In the genomic region with DNA sequence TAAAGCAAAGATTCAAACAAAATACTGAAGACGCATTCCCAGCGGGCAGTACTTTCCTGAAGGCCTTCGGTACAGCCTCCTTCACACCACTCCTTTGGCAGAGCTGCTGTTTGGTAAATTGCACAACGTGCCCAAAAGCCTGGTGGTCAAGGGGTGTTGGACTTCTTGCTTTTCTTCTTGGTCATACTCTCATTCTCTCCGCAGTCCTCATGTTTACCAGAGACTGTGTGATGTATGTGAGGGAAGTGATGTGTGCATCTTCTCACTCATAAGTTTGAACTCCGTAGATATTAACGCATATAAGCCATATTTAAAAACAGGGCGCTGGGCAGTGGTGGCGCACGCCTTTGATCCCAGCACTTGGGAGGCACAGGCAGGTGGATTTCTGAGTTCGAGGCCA, we compare ENCODE assay signal across 9 mouse cellular contexts. TPM values are rescaled to one million over a fixed set of nuclear protein-coding genes. Genes with fewer than 3 reads are reported as not detected.
DNase-seq lines count a peak whose midpoint lies in the region; ATAC-seq and TF ChIP-seq lines count a peak whose summit lies in the region.
"Had no signal": no experiment of that assay in that cellular context is flagged by ENCODE, and none has a peak within 500 bp of the region (broad histone marks: within the 10 kb centered on the region; RNA-seq: fewer than 3 reads in every experiment).

No protein-coding gene starts in this region.

- intact Hi-C loops in heart, postnatal 36 days (cut with DNase I), result loop anchor here (2.0 kb wide), 1 partner anchor 26 kb away; no protein-coding TSS in a partner anchor

- H3K79me2 ChIP-seq in MEL (ENCODE audit: control insufficient read depth, insufficient read depth, low read length, poor library complexity), result peaks cover 33% of the 10 kb centered on the region

- no peaks in the 10 kb centered on the region for H3K9me3 ChIP-seq in heart, embryonic 12.5 days (replicated peaks)
- no peaks in the 10 kb centered on the region for H3K9me3 ChIP-seq in MEL (replicated peaks; ENCODE audit: insufficient read depth, low read length)
- H3K9me3 ChIP-seq in hindbrain, embryonic 13.5 days, result no peaks in the 10 kb centered on the region
- no peaks in the 10 kb centered on the region for H3K9me3 ChIP-seq in midbrain, embryonic 12.5 days

- no peak for TF ChIP-seq POLR2A in MEL (IDR thresholded peaks at IDR 0.05; ENCODE audit: control insufficient read depth in 1 of 2, insufficient read depth in 1 of 2, low read depth in 1 of 2, low read length in 2 of 2, poor library complexity in 1 of 2)

- no peaks in the 10 kb centered on the region for H3K36me3 ChIP-seq in heart, embryonic 12.5 days
- H3K36me3 ChIP-seq in MEL (ENCODE audit: control insufficient read depth in 1 of 2, insufficient read depth in 2 of 2, low read length in 2 of 2), result peaks cover 11 to 44% of the 10 kb centered on the region in 2 experiments
- H3K36me3 ChIP-seq in hindbrain, embryonic 13.5 days, result no peaks in the 10 kb centered on the region
- H3K36me3 ChIP-seq in midbrain, embryonic 12.5 days, result no peaks in the 10 kb centered on the region

- TF ChIP-seq EP300 in MEL (IDR thresholded peaks at IDR 0.05; ENCODE audit: low read depth in 1 of 2, low read length in 2 of 2), result no peak

- H3K4me1 ChIP-seq in heart, embryonic 12.5 days (replicated peaks), result peaks cover 34% of the 10 kb centered on the region
- peaks cover 12 to 44% of the 10 kb centered on the region in 2 experiments for H3K4me1 ChIP-seq in MEL (ENCODE audit: control insufficient read depth in 1 of 2, insufficient read depth in 2 of 2, low read length in 2 of 2)
- peaks cover 48% of the 10 kb centered on the region for H3K4me1 ChIP-seq in hindbrain, embryonic 13.5 days (replicated peaks)
- peaks cover 47% of the 10 kb centered on the region for H3K4me1 ChIP-seq in midbrain, embryonic 12.5 days

- no peak overlapping the region for H3K27ac ChIP-seq in heart, embryonic 12.5 days (ENCODE audit: poor library complexity, severe bottlenecking)
- H3K27ac ChIP-seq in MEL (ENCODE audit: control insufficient read depth, low read depth, low read length), result no peak overlapping the region
- peak overlapping the region; percentile 99 for H3K27ac ChIP-seq in hindbrain, embryonic 13.5 days
- peak overlapping the region; percentile 99 for H3K27ac ChIP-seq in midbrain, embryonic 12.5 days (replicated peaks)

- H3K27me3 ChIP-seq in heart, embryonic 12.5 days (replicated peaks), result no peaks in the 10 kb centered on the region
- H3K27me3 ChIP-seq in MEL (ENCODE audit: control insufficient read depth in 1 of 2, insufficient read depth in 2 of 2, low read length in 2 of 2), result no peaks in the 10 kb centered on the region
- H3K27me3 ChIP-seq in hindbrain, embryonic 13.5 days, result no peaks in the 10 kb centered on the region
- no peaks in the 10 kb centered on the region for H3K27me3 ChIP-seq in midbrain, embryonic 12.5 days
- H3K27me3 ChIP-seq: CH12.LX had no signal

- H3K9ac ChIP-seq in heart, embryonic 12.5 days, result peak overlapping the region; percentile 90; the same call in 1 of the 2 replicates
- H3K9ac ChIP-seq in MEL (ENCODE audit: control insufficient read depth, low read depth, low read length, poor library complexity, severe bottlenecking), result peak overlapping the region; percentile 83
- peak overlapping the region; percentile 82 for H3K9ac ChIP-seq in hindbrain, embryonic 13.5 days
- peak overlapping the region; percentile 96 for H3K9ac ChIP-seq in midbrain, embryonic 12.5 days (replicated peaks)

- TF ChIP-seq CTCF in MEL (IDR thresholded peaks at IDR 0.05 in 2 of 3, conservative IDR thresholded peaks at IDR 0.05 in 1 of 3; ENCODE audit: control insufficient read depth in 1 of 3, insufficient read depth in 1 of 3, low read depth in 2 of 3, low read length in 3 of 3, poor library complexity in 1 of 3, severe bottlenecking in 1 of 3), result no peak

- H3K4me3 ChIP-seq in heart, embryonic 12.5 days, result peak overlapping the region; percentile 96; the same call in 1 of the 2 replicates
- no peak overlapping the region; a peak in 2 of 4 replicates for H3K4me3 ChIP-seq in MEL (ENCODE audit: control insufficient read depth in 1 of 2, insufficient read depth in 1 of 2, low read depth in 2 of 2, low read length in 2 of 2)
- peak overlapping the region; percentile 93 for H3K4me3 ChIP-seq in hindbrain, embryonic 13.5 days
- peak overlapping the region; percentile 81 for H3K4me3 ChIP-seq in midbrain, embryonic 12.5 days

- 78% methylated on average over 11 of the region's 11 CpGs for WGBS in heart, embryonic 12.5 days
- 76% methylated on average over 11 of the region's 11 CpGs for WGBS in hindbrain, embryonic 13.5 days
- 72% methylated on average over 11 of the region's 11 CpGs for WGBS in midbrain, embryonic 12.5 days

- no peak for ATAC-seq in heart, embryonic 12.5 days (ENCODE audit: insufficient number of reproducible peaks, low FRiP score)
- no peak for ATAC-seq in hindbrain, embryonic 13.5 days (ENCODE audit: low FRiP score)
- ATAC-seq in midbrain, embryonic 12.5 days (ENCODE audit: low FRiP score, low read depth), result no peak

- H3K4me2 ChIP-seq in heart, embryonic 12.5 days, result peak overlapping the region; percentile 92
- H3K4me2 ChIP-seq in hindbrain, embryonic 13.5 days, result peak overlapping the region; percentile 84
- H3K4me2 ChIP-seq in midbrain, embryonic 12.5 days (replicated peaks), result peak overlapping the region; percentile 79

- no peak for TF ChIP-seq RAD21 in MEL (IDR thresholded peaks at IDR 0.05; ENCODE audit: low read depth, low read length)

- DNase-seq in heart, postnatal 36 days, result no peak
- DNase-seq in MEL (ENCODE audit: low read depth, low spot score), result no peak
- no peak for DNase-seq in adrenal gland, postnatal 14 days
- no peak for DNase-seq in thymus, postnatal 25 days
- no peak for DNase-seq in left cerebral cortex, adult 9 months (ENCODE audit: low spot score in 2 of 2)

TF ChIP-seq in MEL, 35 proteins besides CTCF, POLR2A, EP300 and RAD21:
- TF ChIP-seq ZNF384 (IDR thresholded peaks at IDR 0.05; ENCODE audit: low read depth, low read length) (no peak), TBP (IDR thresholded peaks at IDR 0.05; ENCODE audit: low read depth, low read length) (no peak), GATA1 (IDR thresholded peaks at IDR 0.05; ENCODE audit: low read depth, low read length) (no peak), ZKSCAN1 (IDR thresholded peaks at IDR 0.05; ENCODE audit: low read depth, low read length) (no peak), TAL1 (IDR thresholded peaks at IDR 0.05; ENCODE audit: low read length) (no peak), MXI1 (IDR thresholded peaks at IDR 0.05; ENCODE audit: low read depth, low read length) (no peak)

RNA-seq across cellular contexts. Expression of a gene that starts 0.9 kb away (rescaled TPM):
- 178 and 189 TPM in 2 replicates for polyA plus RNA-seq in heart, embryonic 12.5 days (2016; fragmentation: Nextera tagmentation; extraction: Ambion mirVana)
- 10 to 100 TPM; 37.1 to 45.6 TPM for total RNA-seq in heart, postnatal 36 days (2021)
- 129 and 142 TPM in 2 replicates for total RNA-seq in MEL (2012; rRNA removed)
- 100 to 1,000 TPM; 222 to 361 TPM for polyA plus RNA-seq in MEL (2012; ENCODE audit: insufficient read depth in 1 of 2, insufficient read length in 2 of 2, low read depth in 1 of 2, low replicate concordance in 2 of 2, missing spikeins in 1 of 2)
- polyA plus RNA-seq in hindbrain, embryonic 13.5 days (2015; fragmentation: Nextera tagmentation; extraction: Ambion mirVana), result 228 and 241 TPM in 2 replicates
- polyA plus RNA-seq in midbrain, embryonic 12.5 days (2016; fragmentation: Nextera tagmentation; extraction: Ambion mirVana), result 351 and 371 TPM in 2 replicates
- 119 and 125 TPM in 2 replicates for total RNA-seq in adrenal gland, postnatal 14 days (2021)

RNA-seq across cellular contexts. Expression of a gene that starts 19.0 kb away (rescaled TPM):
- 124 and 131 TPM in 2 replicates for polyA plus RNA-seq in heart, embryonic 12.5 days (2016; fragmentation: Nextera tagmentation; extraction: Ambion mirVana)
- total RNA-seq in heart, postnatal 36 days (2021), result 10 to 100 TPM; 59.2 to 63.5 TPM
- 49.8 and 50.7 TPM in 2 replicates for total RNA-seq in MEL (2012; rRNA removed)
- polyA plus RNA-seq in MEL (2012; ENCODE audit: insufficient read depth in 1 of 2, insufficient read length in 2 of 2, low read depth in 1 of 2, low replicate concordance in 2 of 2, missing spikeins in 1 of 2), result 10 to 100 TPM; 48.0 to 76.3 TPM
- polyA plus RNA-seq in hindbrain, embryonic 13.5 days (2015; fragmentation: Nextera tagmentation; extraction: Ambion mirVana), result 109 and 112 TPM in 2 replicates
- polyA plus RNA-seq in midbrain, embryonic 12.5 days (2016; fragmentation: Nextera tagmentation; extraction: Ambion mirVana), result 189 and 199 TPM in 2 replicates
- total RNA-seq in adrenal gland, postnatal 14 days (2021), result 110 and 149 TPM in 2 replicates

RNA-seq across cellular contexts. Expression of a gene that starts 40.6 kb away (rescaled TPM):
- 0.46 and 0.70 TPM in 2 replicates for polyA plus RNA-seq in heart, embryonic 12.5 days (2016; fragmentation: Nextera tagmentation; extraction: Ambion mirVana)
- total RNA-seq in heart, postnatal 36 days (2021), result under 1 TPM; 0.49 to 0.50 TPM
- 9.8 and 10.2 TPM in 2 replicates for total RNA-seq in MEL (2012; rRNA removed)
- 1 to 10 TPM in 1 of 2 experiments, not detected in 1; 6.8 TPM for polyA plus RNA-seq in MEL (2012; ENCODE audit: insufficient read depth in 1 of 2, insufficient read length in 2 of 2, low read depth in 1 of 2, low replicate concordance in 2 of 2, missing spikeins in 1 of 2)
- 0.13 and 0.17 TPM in 2 replicates for polyA plus RNA-seq in hindbrain, embryonic 13.5 days (2015; fragmentation: Nextera tagmentation; extraction: Ambion mirVana)
- 0.13 and 0.27 TPM in 2 replicates for polyA plus RNA-seq in midbrain, embryonic 12.5 days (2016; fragmentation: Nextera tagmentation; extraction: Ambion mirVana)
- total RNA-seq in adrenal gland, postnatal 14 days (2021), result 1.9 and 4.7 TPM in 2 replicates

Comparison
In these comparisons a context has a peak if more than half of its experiments do, and no peak if none do; other contexts are left out.
1. H3K27ac ChIP-seq: peak in hindbrain, embryonic 13.5 days (single experiment) and midbrain, embryonic 12.5 days (single experiment); none in heart, embryonic 12.5 days (single experiment) and MEL (single experiment).
2. H3K4me3 ChIP-seq: peak in heart, embryonic 12.5 days (single experiment), hindbrain, embryonic 13.5 days (single experiment) and midbrain, embryonic 12.5 days (single experiment); none in MEL (0 of 2).
3. Peak in every context shown above with its lines, with median percentiles within 50 percentile points of each other: H3K4me2 ChIP-seq and H3K9ac ChIP-seq.